Mouse (Mus musculus) kidney, postnatal 10 days (tissue): ENCODE data around the gene Pklr.
A peak's percentile ranks its signal among the peaks of the same experiment; 100 is the strongest.
"Not testable (repeated sequence)": the region's sequence is repeated elsewhere in the genome, so short reads cannot be mapped to it uniquely, and the experiment has no call there.

Source experiments
- DNase-seq: peaks from one replicate; pipeline ENCODE4 v3.0.0; 2021; ENCODE audit warnings: mixed read lengths

Pklr gene

DNA sequence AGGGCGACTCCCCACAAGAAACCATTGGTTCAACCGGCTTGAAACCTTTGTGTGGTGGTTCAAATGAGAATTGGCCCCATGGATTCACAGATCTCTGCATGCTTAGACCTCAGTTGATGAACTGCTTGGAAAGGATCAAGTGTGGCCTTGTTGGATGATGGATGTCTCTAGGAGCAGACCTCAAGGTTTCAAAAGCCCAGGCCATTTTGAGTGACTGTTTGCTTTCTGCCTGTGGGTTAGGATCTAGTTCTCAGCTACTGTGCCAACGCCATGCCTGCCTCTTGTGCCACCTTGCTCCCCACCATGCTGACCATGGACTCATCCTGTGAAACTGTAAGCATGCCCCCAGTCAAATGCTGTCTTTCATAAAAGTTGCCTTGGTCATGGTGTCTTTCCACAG is 10.0 kb upstream of the Pklr start:
- no peak for DNase-seq

DNA sequence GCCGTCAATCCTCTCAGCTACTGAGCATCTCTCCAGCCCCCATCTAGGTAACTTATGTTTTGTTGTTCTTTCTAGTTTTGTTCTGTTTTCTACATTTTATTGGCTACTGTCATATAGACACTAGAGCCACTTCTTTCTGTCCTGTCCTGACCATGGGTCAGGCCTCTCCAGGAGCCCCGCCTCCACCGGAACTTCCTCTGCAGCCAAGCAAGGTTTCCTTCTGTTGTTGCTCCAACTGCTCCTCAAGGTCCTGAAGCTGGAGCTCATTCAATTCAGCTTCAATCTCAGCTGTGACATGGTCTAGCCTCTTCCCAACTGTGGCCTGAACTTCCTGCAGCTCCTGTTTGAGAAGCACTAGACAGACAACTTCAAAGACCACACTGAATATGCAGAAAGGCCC is 6.0 kb upstream of the Pklr start:
- no peak for DNase-seq

DNA sequence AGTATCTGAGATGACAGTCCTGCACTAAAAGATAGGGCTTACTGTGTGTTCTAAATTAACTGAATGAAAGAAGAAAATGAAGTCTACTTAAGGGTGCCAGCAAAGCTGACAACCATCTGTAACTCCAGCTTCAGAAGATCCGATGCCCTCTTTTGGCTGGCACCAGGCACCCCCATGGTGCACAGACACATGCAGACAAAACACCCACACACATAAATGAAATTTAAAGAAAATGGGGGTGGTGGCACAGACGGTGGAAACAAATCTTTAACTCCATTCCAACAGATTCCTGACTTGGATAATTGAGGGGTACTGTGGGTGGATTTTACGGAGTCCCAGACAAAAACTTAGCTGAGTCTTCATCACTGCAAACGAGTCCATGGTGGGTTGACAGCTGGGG is 4.1 kb upstream of the Pklr start:
- no peak for DNase-seq

DNA sequence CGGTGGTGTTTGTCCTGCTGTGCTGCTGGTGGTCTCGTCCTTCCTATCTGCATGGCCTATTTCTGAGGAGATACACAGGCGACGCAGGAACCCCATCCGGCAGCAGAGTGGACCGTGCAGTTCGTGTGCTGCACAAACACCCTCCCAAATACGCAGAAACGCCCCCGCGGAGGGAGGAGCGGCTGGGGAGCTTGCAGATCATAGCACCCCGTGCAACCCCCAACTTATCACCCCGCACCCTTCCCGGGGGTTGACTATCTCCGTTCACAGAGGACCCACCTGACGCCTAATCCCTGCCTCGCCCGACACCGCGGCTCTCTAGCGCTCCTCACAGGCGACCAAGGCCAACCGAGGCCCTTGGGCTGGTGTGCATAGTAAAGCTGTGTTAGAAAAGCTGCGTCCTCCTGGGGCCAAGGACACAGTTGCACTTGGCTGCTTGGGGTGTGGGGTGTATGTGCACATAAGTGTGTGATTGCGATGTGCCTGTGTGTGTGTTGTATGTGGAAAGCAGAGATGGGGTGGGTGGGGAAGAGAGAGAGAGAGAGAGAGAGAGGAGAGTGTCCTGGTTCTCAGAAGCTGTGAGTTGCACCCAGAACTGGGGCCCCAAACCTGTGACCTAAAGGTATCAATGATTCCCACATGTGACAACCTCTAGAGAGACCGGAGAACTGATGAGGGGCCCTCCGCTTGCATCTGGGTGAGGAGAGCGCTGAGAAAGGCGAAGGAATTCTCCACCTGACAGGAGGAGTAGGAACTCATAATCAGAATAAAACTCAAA is 3.5 kb upstream of the Pklr start:
- peak; percentile 55 for DNase-seq

DNA sequence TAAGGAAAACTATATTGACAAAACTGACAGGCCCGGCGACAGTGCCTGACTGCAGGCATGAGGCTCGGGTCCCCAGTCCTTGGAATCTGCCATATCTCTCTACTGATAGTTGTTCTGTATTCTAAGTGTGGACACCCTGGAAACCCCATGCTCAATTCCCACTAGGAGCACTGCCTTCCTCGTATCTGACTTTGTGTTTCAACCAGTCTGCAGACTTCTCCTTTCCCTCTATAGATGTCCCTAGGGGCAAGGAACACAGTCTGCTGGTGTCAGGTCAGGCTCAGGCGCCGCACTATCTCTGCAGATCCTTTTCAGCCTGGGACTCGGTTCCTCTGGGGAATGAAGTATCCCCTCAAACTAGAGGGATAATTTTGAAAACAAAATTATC is 2.9 kb upstream of the Pklr start:
- DNase-seq: no peak

DNA sequence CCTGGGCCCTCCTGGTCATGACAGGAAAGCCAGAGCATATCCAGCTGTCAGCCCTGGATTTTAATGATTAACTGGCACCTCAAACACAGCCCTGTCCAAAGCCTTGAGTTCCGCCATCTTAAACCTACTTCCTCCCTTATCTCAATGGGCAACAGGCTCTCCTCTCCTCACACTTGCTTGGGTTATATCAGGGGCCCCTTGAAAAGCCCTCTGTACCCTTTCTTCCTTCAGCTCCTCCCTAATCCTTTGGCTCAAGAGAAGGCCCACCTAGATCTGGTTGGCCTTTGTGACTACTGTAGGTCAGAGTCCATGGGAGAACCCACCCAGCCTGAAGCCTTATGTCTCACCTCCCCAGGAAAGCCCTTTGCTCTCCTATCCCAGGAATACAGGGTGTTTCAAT is 2.2 kb upstream of the Pklr start:
- no peak for DNase-seq

DNA sequence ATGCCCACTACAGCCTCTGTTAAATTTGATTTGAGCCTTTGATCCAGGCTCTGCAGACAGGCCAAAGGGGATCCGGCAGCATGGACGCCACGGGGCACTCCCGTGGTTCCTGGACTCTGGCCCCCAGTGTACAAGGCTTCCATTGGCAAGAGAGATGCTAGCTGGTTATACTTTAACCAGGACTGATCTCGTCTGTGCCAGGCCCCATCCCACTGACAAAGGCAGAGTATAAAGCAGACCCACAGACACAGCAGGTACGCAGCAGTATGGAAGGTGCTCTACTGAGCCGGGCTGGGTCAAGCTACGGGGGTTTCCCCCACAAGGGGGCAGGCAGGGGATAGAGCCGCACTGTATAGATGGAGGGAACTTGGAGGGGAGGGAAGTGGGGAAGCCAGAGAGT is 423 bp downstream of the Pklr start:
- DNase-seq: peak; percentile 79

DNA sequence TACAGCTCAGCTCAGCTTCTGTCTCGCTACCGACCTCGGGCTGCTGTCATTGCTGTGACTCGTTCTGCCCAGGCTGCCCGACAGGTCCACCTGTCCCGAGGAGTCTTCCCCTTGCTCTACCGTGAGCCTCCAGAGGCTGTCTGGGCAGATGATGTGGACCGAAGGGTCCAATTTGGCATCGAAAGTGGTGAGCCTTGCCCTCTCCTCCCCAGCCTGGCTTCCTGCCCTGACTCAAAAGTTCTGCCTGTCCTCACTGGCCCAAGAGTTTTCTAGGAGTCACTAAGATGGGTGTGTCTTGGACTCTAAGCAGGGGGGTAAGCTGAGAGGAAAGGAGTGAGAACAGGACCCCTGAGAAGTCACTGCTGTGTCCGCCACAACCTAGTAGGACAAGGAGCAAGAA is 8.9 kb downstream of the Pklr start:
- no peak for DNase-seq

DNA sequence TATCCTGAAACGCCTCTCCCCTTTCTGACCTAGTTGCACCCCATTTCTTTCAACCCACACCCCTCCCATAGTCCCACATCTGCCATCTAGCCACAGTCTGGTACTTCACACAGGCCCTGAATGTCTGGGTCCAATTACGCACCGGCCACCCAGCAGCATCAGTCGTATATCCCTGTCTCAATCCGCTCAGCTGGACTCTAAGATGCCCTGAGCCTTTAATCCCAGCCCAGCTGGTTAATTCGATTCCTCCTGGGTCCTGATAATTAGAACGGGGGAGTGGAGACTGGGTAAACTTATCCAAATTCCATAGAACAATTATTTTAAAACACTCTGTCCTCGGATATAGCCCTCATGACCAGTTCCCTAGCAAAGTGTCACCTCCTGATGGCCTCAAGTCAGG is 9.6 kb downstream of the Pklr start:
- DNase-seq: no peak

DNA sequence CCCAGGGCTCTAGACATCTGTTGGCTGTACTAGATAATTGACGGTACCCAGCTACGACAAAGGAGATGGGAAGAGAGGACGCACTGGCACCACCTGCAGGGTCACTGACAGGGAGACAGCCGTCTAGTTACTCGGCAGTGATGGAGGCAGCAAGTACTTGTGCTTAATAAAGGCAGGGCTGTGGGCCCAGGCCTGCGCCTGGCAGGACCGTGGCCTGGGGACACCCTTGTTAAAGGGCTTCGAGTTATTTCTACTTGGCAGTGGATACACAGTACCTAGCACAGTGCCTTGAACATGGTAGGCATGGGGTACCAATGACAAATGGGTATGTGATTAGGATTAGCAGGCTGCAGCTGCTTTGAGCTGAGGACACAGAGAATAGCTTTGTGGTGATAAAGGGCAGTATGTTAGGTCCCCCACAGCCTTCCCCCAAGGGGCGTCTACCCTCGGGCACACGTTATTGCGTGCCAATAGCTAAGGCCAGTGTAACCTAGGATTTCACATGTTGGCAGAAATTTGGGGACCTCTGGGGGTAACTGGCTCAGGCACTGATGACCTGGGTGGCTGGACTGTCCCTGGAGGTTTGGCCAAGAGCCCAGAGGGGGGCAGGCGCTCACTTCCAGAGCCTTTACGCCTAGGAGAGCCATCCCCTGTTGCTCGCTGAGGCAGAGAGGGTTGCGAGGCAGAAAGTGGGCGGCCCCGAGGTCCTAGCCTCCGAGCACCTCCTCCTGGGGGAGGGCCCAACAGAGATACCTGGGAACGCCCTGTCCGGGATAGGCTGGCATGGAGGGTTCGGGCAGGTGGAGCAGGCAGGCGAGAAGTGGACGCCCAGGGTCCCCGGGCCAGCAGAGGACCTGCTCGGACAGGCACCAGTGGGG is 11.4 kb downstream of the Pklr start:
- DNase-seq: peak; percentile 72

DNA sequence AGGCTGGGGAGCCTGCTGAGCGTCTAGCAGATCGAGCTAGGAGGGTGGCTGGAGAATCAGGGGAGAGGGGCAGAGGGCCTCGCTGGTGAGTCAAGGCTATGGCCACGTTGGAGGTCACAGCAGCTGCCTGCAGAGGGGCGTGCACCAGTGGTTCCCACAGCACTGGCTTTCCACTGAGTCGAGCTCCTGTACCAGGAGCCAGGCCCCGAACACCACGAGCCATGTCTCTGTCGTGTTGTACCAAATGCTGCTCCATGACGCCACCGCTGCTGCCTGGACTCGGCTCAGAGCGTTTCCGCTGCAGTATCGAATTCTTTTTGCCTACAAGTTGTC is 12.0 kb downstream of the Pklr start:
- DNase-seq: no peak

DNA sequence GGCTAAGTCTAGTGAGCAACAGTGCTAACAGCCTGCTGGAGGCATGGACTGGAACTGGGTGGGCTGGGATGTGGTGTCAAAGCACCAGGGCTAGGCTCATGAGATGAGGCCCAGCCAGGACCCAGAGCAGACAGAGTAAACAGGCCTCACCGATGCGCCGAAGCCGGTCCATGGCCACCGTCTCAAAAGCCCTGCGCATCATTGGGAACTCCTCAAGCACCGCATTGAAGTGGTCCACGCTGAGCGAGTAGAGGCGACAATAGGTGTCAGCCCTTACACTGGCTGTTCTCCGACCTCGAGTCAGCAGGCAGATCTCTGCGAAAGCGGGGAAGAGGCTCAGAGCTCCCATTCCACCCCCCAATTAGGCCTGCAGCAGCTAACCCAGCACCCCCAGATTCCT is 12.6 kb downstream of the Pklr start:
- DNase-seq: no peak

DNA sequence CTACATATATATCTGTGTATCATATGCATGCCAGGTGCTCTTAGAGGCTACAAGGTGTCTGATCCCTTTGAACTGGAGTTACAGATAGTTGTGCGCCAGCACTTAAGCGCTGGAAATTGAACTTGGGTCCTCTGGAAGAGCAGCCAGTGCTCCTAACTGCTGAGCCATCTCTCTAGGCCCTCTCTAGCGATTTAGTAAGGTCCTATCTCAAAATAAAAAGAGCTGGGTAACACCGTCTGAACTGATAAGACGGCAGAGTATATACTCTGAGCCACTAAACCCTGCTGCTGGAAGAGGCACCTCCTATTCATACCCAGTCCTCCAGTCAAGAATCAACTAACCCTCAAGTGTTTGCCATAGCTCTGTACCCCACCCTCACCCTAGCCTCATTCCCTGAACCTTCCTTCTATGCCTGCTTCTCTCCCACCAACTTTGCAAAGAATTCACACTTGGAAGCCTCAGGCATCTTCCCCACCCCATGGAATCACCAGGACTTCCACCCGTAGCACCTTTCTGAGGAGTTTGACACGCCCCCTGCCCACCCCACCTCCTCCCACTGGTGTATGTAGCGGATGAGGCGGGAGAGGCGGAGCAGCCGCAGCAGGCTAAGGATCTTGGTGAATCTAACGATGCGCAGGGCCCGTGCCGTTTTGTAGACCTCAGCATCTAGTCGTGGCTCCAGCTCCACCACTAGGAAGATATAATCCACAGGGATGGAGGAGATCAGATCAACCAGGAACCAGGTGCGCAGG is 16.3 kb downstream of the Pklr start:
- DNase-seq: peak; percentile 2

DNA sequence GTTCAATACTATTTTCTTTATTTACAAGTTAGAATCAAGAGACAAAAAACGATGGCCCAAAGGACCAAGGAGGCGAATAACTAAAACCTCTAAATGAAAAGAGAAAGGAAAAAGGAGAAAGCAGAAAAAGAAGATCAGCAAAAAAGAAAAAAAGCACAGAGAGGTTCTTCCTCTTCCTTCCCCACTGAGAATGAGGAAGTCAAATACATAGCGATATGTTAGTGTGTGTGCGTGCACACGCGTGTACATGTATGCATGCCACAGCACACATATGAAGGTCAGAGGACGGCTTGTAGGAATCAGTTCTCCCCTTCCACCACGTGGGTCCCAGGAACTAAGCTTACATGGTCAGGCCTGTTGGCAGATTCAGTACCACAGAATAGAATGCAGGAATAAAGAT is 21.0 kb downstream of the Pklr start:
- no peak for DNase-seq

DNA sequence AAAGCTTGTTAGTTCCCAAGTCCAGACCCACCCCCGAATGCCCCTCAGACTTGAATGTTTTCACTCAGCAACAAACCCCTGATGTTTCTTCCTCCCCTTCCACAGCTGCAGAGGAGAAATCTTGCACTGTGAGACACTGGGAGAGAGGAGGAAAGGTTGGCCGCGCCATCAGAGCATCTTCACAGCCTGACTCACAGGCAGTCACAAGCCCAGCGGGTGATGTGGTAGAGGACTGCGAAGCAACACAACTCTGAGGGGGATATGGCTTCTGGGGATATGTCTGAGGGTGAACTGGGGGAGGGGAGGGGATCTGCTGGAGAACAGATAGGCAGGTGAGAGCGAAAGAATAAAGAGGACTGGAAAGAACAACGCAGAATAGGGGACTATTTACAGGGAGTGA is 22.7 kb downstream of the Pklr start:
- DNase-seq: no peak

DNA sequence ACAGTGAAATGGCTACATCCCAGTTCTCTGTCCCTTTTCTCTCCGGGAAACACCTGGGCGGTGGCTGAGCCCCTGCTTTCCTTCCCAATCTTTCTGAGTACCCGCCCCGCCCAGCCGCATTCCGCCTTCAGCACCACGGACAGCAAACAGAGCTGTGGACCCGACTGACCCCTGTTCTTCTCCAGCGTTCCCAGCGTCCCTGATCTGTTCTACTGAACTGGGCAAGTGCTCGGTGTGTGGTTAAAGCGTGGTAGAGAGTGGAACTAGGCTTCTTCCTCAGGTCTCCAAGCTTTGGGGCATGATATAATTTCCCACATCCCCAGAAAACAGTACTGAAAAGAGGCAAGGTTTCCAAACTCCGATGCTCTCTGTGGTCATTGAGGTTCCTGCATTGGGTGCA is 23.3 kb downstream of the Pklr start:
- DNase-seq: peak; percentile 88

DNA sequence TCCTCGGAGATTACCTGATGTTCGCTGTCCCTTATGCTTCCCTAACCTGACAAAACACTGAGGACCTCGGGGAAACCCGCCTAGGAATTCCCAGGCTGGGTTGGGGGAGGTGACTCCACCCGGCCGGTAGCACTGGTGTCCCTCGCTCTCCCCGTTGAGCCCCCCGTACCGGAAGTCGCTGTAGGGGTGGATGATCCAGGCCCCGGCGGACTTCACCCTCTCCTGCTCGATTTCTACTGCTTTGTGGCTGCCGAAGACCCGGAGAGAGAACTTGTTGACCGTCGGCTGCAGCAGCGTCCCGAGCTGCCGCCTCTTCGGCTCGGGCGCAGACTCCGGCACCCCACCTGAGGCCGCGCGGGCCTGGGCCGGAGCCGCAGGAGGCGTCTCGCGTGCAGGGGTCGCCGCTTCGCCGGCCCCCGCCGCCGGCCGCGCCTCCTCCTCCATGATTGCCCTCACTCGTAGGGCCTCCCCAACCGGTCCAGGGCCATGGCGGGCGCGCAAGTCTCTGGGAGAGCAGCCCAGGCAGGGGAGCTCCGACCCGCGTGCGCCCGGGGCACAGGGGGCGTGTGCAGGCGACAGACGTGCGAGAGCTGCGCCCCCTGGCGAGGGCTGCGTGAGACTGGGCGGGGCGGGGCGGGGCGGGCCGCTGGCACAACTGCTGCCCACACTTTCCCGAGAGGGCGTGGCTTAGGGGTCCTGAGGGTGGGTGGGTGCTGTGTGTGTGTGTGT is 23.8 kb downstream of the Pklr start, which contains the start of gene Hcn3:
TSS of gene Hcn3 (minus strand) at position 581 of the 729 bp plus-strand sequence.
- peak; percentile 84 for DNase-seq

DNA sequence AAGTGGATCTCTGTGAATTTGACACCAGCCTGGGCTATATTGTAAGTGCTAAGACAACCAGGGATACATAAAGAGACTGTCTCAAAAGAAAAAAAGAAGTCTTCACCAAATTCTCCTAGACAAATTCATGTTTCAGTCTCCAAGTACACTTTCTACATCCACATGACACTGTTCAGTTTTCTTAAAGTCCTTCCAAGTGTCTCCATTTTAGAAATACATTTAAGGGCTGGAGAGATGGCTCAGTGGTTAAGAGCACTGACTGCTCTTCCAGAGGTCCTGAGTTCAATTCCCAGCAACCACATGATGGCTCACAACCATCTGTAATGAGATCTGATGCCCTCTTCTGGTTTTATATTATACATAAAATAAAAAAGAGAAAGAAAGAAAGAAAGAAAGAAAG is 25.3 kb downstream of the Pklr start:
- not testable (repeated sequence) for DNase-seq

DNA sequence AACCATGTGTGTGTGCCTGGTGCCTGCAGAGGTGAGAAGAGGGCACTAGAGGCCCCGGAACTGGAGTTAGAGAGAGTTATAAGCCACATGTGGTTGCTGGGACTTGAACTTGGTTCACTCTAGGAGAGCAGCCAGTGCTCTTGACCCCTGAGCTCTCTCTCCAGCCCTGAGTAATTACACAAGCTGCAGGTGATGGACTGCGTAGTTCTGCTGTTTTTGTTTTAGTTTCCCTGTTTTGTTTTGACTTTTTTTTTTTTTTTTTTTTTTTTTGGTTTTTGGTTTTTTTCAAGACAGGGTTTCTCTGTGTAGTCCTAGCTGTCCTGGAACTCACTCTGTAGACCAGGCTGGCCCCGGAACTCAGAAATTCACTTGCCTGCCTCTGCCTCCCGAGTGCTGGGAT is 25.8 kb downstream of the Pklr start:
- no peak for DNase-seq

DNA sequence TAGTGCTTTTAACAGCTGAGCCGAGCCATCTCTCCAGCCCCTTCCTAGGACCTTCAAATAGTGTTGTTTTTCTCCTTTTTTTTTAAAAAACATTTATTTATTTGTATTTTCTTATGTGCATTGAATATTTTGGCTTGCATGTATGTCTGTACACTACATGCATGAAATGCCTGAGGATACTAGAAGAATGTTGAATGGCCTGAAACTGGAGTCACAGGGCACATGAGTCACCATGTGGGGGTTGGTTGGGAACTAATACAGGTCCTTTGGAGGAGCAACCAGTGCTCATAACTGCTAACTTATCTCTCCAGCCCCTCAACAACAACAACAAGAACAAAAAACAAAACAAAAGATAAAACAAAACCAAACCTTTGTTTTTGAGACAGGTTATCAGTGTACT is 27.2 kb downstream of the Pklr start:
- DNase-seq: no peak

DNA sequence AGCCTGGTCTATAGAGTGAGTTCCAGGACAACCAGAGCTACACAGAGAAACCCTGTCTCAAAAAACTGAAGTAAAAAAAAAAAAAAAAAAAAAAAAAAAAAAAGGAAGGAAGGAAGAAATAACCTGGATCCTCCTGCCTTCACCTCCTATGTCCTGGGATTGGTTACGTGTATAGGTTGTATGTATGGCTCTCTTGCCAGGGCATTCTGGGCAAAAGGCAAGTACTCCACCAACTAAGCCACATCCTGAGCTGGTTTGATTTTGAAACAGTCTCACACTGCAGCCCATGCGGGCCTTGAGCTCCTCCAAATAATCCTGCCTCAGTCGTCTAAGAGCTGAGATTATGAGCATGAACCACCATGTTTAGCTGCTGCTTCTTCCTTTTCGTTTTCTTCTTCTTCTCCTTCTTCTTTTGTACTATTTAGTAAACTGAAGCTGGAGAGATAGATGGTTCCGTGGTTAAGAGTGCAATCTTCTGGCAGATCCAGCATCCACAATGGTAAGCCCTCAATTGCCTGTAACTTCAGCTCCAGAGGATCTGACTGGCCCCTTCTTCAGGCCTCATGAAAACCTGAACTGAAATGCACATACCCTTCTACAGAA is 27.8 kb downstream of the Pklr start:
- DNase-seq: no peak

DNA sequence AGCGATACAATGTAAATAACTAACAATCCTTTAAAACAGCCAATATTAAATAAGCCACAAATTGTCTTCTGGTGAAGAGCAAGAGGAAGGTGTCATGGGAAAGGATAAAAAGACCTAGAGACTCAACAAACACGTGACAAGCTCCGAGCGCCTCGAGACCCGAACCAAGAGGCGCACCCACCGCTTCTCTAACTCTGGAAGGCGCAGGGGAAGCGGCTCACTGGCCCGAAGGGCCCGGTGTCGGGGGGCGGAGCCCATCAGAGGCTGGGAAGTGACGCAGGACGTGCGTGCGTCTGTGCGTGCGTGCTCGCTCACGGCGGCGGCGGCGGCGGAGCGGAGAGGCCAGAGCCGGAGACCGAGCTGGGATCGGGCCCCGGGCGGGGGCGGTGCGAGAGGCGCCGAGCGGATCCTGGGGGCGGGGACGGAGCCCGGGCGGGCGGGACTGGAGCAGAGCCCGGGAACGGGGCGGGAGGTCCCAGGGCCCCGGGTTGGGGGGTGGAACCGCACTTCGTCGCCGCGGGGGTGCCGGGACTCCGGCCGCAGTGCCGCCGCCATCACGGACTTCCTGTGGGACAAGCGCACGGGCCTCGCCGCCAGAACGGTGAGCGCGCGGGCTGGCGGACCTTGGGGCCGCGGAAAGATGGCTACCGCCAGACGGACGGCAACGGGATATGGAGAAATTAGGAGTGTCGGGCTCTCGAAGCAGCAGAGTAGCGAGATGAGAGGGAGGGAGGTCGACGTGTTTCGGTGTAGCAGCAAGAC is 28.7 kb downstream of the Pklr start, which contains the start of gene Clk2:
TSS of gene Clk2 (plus strand) at position 290 of the 762 bp plus-strand sequence.
- peak; percentile 96 for DNase-seq
